Comparison of ENCODE assay signal across 10 mouse cellular contexts in the genomic region with DNA sequence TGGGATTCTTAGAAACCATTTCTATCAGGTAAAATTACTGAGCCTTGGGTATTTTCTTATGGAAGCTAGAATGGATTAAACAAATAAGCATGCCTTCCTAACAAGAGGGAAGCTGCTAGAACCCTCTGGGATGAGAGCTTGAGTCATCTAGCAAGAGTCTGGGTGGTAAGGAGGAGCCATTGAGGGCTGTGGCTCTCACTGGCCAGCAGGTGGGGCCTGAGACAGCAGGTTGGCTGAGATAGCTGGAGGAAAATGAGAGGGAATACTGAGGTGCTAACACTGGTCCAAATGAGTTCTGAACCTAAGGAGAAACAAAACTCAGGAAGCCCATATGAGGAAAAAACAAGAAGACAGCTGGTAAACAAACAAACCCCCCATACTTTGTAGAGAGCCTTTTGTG. TPM values are rescaled to one million over a fixed set of nuclear protein-coding genes. Genes with fewer than 3 reads are reported as not detected.
DNase-seq lines count a peak whose midpoint lies in the region; ATAC-seq and TF ChIP-seq lines count a peak whose summit lies in the region.
"Had no signal": no experiment of that assay in that cellular context is flagged by ENCODE, and none has a peak within 500 bp of the region (broad histone marks: within the 10 kb centered on the region; RNA-seq: fewer than 3 reads in every experiment).

No protein-coding gene starts in this region.

- no peaks in the 10 kb centered on the region for H3K9me3 ChIP-seq in kidney, postnatal 0 days (replicated peaks; ENCODE audit: low read length)
- H3K9me3 ChIP-seq in ES-Bruce4 (replicated peaks; ENCODE audit: control insufficient read depth, insufficient read depth, low read length, poor library complexity, severe bottlenecking) = no peaks in the 10 kb centered on the region
- H3K9me3 ChIP-seq: embryonic facial prominence, embryonic 12.5 days; limb, embryonic 15.5 days had no signal

- no peak overlapping the region for H3K9ac ChIP-seq in kidney, postnatal 0 days (ENCODE audit: low read depth, low read length)
- no peak overlapping the region for H3K9ac ChIP-seq in ES-Bruce4 (ENCODE audit: low read depth, poor library complexity, severe bottlenecking)
- H3K9ac ChIP-seq: embryonic facial prominence, embryonic 12.5 days; limb, embryonic 15.5 days had no signal

- TF ChIP-seq CTCF in kidney, postnatal 0 days (IDR thresholded peaks at IDR 0.05; ENCODE audit: low read depth) = peak; percentile 69
- TF ChIP-seq CTCF in ES-Bruce4 (IDR thresholded peaks at IDR 0.05; ENCODE audit: low read depth, low read length) = peak; percentile 73
- TF ChIP-seq CTCF in embryonic fibroblast, embryonic 13.5 days (IDR thresholded peaks at IDR 0.05; ENCODE audit: borderline replicate concordance, insufficient read depth, low read length) = peak; percentile 66; the same call in 1 of the 2 replicates

- peak; percentile 41 for DNase-seq in adrenal gland, postnatal 25 days
- no peak for DNase-seq in adrenal gland, postnatal 4 days (ENCODE audit: low spot score in 2 of 2)
- DNase-seq in kidney, postnatal 0 days (ENCODE audit: low spot score) = peak; percentile 51
- no peak for DNase-seq in kidney, adult 11 months
- no peak for DNase-seq in urinary bladder, adult 18-20 months (ENCODE audit: low spot score in 2 of 2)

- H3K4me1 ChIP-seq in kidney, postnatal 0 days (replicated peaks; ENCODE audit: insufficient read depth, low read length) = peaks cover 12% of the 10 kb centered on the region
- H3K4me1 ChIP-seq in ES-Bruce4 (ENCODE audit: control insufficient read depth, insufficient read depth, low read length) = no peaks in the 10 kb centered on the region
- peaks cover 2% of the 10 kb centered on the region; the same call in 1 of the 2 replicates for H3K4me1 ChIP-seq in embryonic fibroblast, embryonic 13.5 days (ENCODE audit: control insufficient read depth, insufficient read depth, low read length)

- H3K27ac ChIP-seq in kidney, postnatal 0 days = no peak overlapping the region
- H3K27ac ChIP-seq in ES-Bruce4 (ENCODE audit: insufficient read depth, low read length) = no peak overlapping the region
- no peak overlapping the region for H3K27ac ChIP-seq in embryonic fibroblast, embryonic 13.5 days (ENCODE audit: insufficient read depth, low read length)
- H3K27ac ChIP-seq: embryonic facial prominence, embryonic 12.5 days; limb, embryonic 15.5 days had no signal

- no peak for ATAC-seq in kidney, postnatal 0 days (replicated peaks; ENCODE audit: low FRiP score, low read depth)
- no peak for ATAC-seq in megakaryocyte progenitor cell, adult 5-6 weeks (replicated peaks; ENCODE audit: poor library complexity)

- H3K4me2 ChIP-seq in kidney, postnatal 0 days (ENCODE audit: low read length) = no peak overlapping the region
- H3K4me2 ChIP-seq: embryonic facial prominence, embryonic 12.5 days; limb, embryonic 15.5 days had no signal

- TF ChIP-seq EP300 in ES-Bruce4 (IDR thresholded peaks at IDR 0.05; ENCODE audit: insufficient read depth, low read depth, low read length) = no peak

- H3K4me3 ChIP-seq in kidney, postnatal 0 days (replicated peaks; ENCODE audit: low read depth, low read length) = no peak overlapping the region
- H3K4me3 ChIP-seq in ES-Bruce4 (ENCODE audit: low read depth, low read length) = no peak overlapping the region
- H3K4me3 ChIP-seq in embryonic fibroblast, embryonic 13.5 days (ENCODE audit: insufficient read depth, low read length) = no peak overlapping the region
- H3K4me3 ChIP-seq: embryonic facial prominence, embryonic 12.5 days; limb, embryonic 15.5 days had no signal

- H3K36me3 ChIP-seq in kidney, postnatal 0 days (ENCODE audit: insufficient read depth, low read length) = no peaks in the 10 kb centered on the region
- no peaks in the 10 kb centered on the region for H3K36me3 ChIP-seq in ES-Bruce4 (ENCODE audit: control insufficient read depth, insufficient read depth, low read length, poor library complexity, severe bottlenecking)
- H3K36me3 ChIP-seq: limb, embryonic 15.5 days had no signal

- H3K27me3 ChIP-seq in kidney, postnatal 0 days (ENCODE audit: insufficient read depth, low read length) = no peaks in the 10 kb centered on the region
- H3K27me3 ChIP-seq in ES-Bruce4 (ENCODE audit: control insufficient read depth, insufficient read depth, low read length, poor library complexity, severe bottlenecking) = no peaks in the 10 kb centered on the region
- H3K27me3 ChIP-seq: embryonic facial prominence, embryonic 12.5 days; limb, embryonic 15.5 days had no signal

- no peak for TF ChIP-seq POLR2A in ES-Bruce4 (IDR thresholded peaks at IDR 0.05; ENCODE audit: insufficient read depth, low read length)
- no peak for TF ChIP-seq POLR2A in embryonic fibroblast, embryonic 13.5 days (IDR thresholded peaks at IDR 0.05; ENCODE audit: low read depth, low read length)

RNA-seq across cellular contexts. Expression of a gene that starts 42.1 kb away (rescaled TPM):
- 165 and 265 TPM in 2 replicates for total RNA-seq in adrenal gland, postnatal 25 days (2021)
- 100 to 1,000 TPM; 117 to 127 TPM for total RNA-seq in adrenal gland, postnatal 4 days (2021)
- 3.7 and 4.7 TPM in 2 replicates for polyA plus RNA-seq in kidney, postnatal 0 days (2015; fragmentation: Nextera tagmentation; extraction: Ambion mirVana)
- polyA plus RNA-seq in ES-Bruce4 (2011; ENCODE audit: insufficient read depth, insufficient read length, low read depth, missing spikeins) = 2.4 and 2.6 TPM in 2 replicates
- 15.7 and 20.4 TPM in 2 replicates for polyA plus RNA-seq in embryonic fibroblast, embryonic 13.5 days (2011; ENCODE audit: insufficient read length, low read depth, missing spikeins)
- 1.2 and 1.8 TPM in 2 replicates for total RNA-seq in megakaryocyte progenitor cell, adult 5-6 weeks (2015)
- 1.8 and 1.9 TPM in 2 replicates for total RNA-seq in megakaryocyte progenitor cell, adult 5-6 weeks (2017)

Comparison
In these comparisons a context has a peak if more than half of its experiments do, and no peak if none do; other contexts are left out.
1. DNase-seq: peak in adrenal gland, postnatal 25 days (single experiment) and kidney, postnatal 0 days (single experiment); none in adrenal gland, postnatal 4 days (0 of 2), kidney, adult 11 months (single experiment) and urinary bladder, adult 18-20 months (0 of 2).
2. RNA of a gene that starts 42.1 kb away (total RNA-seq): 165 to 265 TPM in adrenal gland, postnatal 25 days and 117 to 127 TPM in adrenal gland, postnatal 4 days; 1.2 to 1.9 TPM in megakaryocyte progenitor cell, adult 5-6 weeks; every median in the first group is over 10 times any median in the second.
3. Peak in every context shown above with its lines, with median percentiles within 50 percentile points of each other: CTCF ChIP-seq.